Mouse (Mus musculus) limb, embryonic 13.5 days (tissue): ENCODE data around the gene Rab3ip. TPM values are rescaled to one million over a fixed set of nuclear protein-coding genes. Genes with fewer than 3 reads are reported as not detected.
A peak's percentile ranks its signal among the peaks of the same experiment; 100 is the strongest.

Experiments
- ATAC-seq: fragments of 200-750 bp; cut with Nextera tagmentation; 2 replicates; pipeline ENCODE4 v1.8.0; 2017; ENCODE audit warnings: low read depth, moderate number of reproducible peaks, moderate TSS enrichment; ENCODE audit not compliant: low FRiP score
- H3K27ac ChIP-seq: fragments of 300-500 bp; sonication (generic); 2 replicates; pipeline ENCODE4 v1.5.1; 2015; ENCODE audit warnings: inconsistent platforms, mild to moderate bottlenecking, moderate library complexity
- H3K27me3 ChIP-seq: fragments of 300-500 bp; sonication (generic); 2 replicates; pipeline ENCODE4 v1.6.1; 2015; ENCODE audit warnings: mild to moderate bottlenecking, inconsistent platforms
- H3K36me3 ChIP-seq: fragments of 300-500 bp; sonication (generic); 2 replicates; pipeline ENCODE4 v1.6.1; 2015; ENCODE audit warnings: inconsistent platforms, mild to moderate bottlenecking, moderate library complexity
- H3K4me1 ChIP-seq: fragments of 300-500 bp; sonication (generic); 2 replicates; pipeline ENCODE4 v1.6.1; 2015; ENCODE audit warnings: inconsistent platforms
- H3K4me2 ChIP-seq: fragments of 300-500 bp; sonication (generic); replicated peaks from 2 replicates; pipeline ENCODE4 v1.6.1; 2015; ENCODE audit warnings: inconsistent platforms, mild to moderate bottlenecking, moderate library complexity
- H3K4me3 ChIP-seq: fragments of 300-500 bp; sonication (generic); 2 replicates; pipeline ENCODE4 v1.5.1; 2015; ENCODE audit warnings: moderate library complexity, mild to moderate bottlenecking, inconsistent platforms
- H3K9ac ChIP-seq: fragments of 300-500 bp; sonication (generic); 2 replicates; pipeline ENCODE4 v1.6.1; 2015; ENCODE audit warnings: mild to moderate bottlenecking, inconsistent platforms
- H3K9me3 ChIP-seq: fragments of 300-500 bp; sonication (generic); 2 replicates; pipeline ENCODE4 v1.6.1; 2016; ENCODE audit warnings: inconsistent platforms
- WGBS: fragments of 180-500 bp; shearing (Covaris S2); methylation state at CpG from one replicate; pipeline ENCODE4 v1.1.7; 2015; 5-methylcytosine and 5-hydroxymethylcytosine counted together
- polyA plus RNA-seq: library from polyadenylated mRNA; unstranded; fragments of >200 nt; fragmentation: Nextera tagmentation; extraction: Ambion mirVana; gene quantifications from 2 replicates; pipeline ENCODE4 v1.2.1, GENCODE M21; 2015

Gene Rab3ip
- polyA plus RNA-seq, 1 experiment from 2014 or later = 40.4 TPM

DNA sequence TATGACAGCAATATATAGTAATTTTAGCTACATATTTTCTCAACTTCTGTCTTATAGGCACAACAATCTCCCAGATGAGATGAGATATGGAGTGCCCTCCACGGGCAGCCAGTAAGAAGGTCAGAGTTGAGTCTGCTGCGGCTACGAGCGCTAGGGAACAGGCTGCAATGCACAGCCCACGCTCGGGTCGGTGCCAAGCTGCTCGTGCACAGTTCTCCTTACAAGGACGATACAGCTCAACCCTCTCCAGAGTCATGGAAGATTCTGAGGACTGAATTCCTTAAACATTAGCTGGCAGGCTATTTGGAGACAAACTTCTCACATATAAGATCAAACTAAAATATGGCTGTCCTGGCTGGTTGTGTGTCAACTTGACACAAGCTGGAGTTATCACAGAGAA lies 36.0 kb downstream of the Rab3ip start:
- no peaks in the 10 kb centered on the region for H3K9me3 ChIP-seq
- H3K4me2 ChIP-seq = no peak overlapping the region
- no peak overlapping the region for H3K4me3 ChIP-seq
- no peaks in the 10 kb centered on the region for H3K27me3 ChIP-seq
- H3K36me3 ChIP-seq = peaks cover 76% of the 10 kb centered on the region
- no peaks in the 10 kb centered on the region for H3K4me1 ChIP-seq
- H3K9ac ChIP-seq = no peak overlapping the region
- WGBS = 93% methylated on average over 9 of the region's 9 CpGs
- ATAC-seq = no peak
- no peak overlapping the region for H3K27ac ChIP-seq

- H3K9me3 ChIP-seq = no peaks in the 10 kb centered on the region
- no peaks in the 10 kb centered on the region for H3K4me1 ChIP-seq
- ATAC-seq = no peak
- no peak overlapping the region for H3K27ac ChIP-seq
- no peaks in the 10 kb centered on the region for H3K27me3 ChIP-seq
- no peak overlapping the region for H3K4me3 ChIP-seq
- WGBS = 92% methylated on average over 17 of the region's 17 CpGs
- no peak overlapping the region for H3K9ac ChIP-seq
- peaks cover 79% of the 10 kb centered on the region for H3K36me3 ChIP-seq
- no peak overlapping the region for H3K4me2 ChIP-seq
Measured at GRCm38 (mm10) chr10:116913647-116914273, 36.8 kb downstream of the Rab3ip start.

- Histone ChIP-seq H3K4me2 (no peak overlapping the region), H3K4me3 (no peak overlapping the region), H3K27me3 (no peaks in the 10 kb centered on the region), H3K9ac (no peak overlapping the region), H3K9me3 (no peaks in the 10 kb centered on the region), H3K4me1 (no peaks in the 10 kb centered on the region), H3K36me3 (peaks cover 81% of the 10 kb centered on the region), H3K27ac (no peak overlapping the region)
- ATAC-seq = no peak
- 77% methylated on average over 9 of the region's 9 CpGs for WGBS
Measured at GRCm38 (mm10) chr10:116912850-116913249, 37.7 kb downstream of the Rab3ip start.

- ATAC-seq = no peak
- Histone ChIP-seq H3K27ac (no peak overlapping the region), H3K9me3 (no peaks in the 10 kb centered on the region), H3K4me3 (no peak overlapping the region), H3K36me3 (peaks cover 90% of the 10 kb centered on the region), H3K9ac (no peak overlapping the region), H3K27me3 (no peaks in the 10 kb centered on the region), H3K4me2 (no peak overlapping the region), H3K4me1 (no peaks in the 10 kb centered on the region)
- WGBS = 74% methylated on average over 15 of the region's 15 CpGs
Measured at GRCm38 (mm10) chr10:116908901-116909642, 41.5 kb downstream of the Rab3ip start.

GRCm38 (mm10) chr10:116906794-116907193 lies 43.8 kb downstream of the Rab3ip start:
- H3K27ac ChIP-seq = no peak overlapping the region
- no peak overlapping the region for H3K9ac ChIP-seq
- WGBS = 93% methylated on average over 9 of the region's 9 CpGs
- H3K4me2 ChIP-seq = no peak overlapping the region
- H3K27me3 ChIP-seq = no peaks in the 10 kb centered on the region
- H3K4me1 ChIP-seq = no peaks in the 10 kb centered on the region
- H3K9me3 ChIP-seq = no peaks in the 10 kb centered on the region
- H3K36me3 ChIP-seq = peaks cover 70% of the 10 kb centered on the region
- H3K4me3 ChIP-seq = no peak overlapping the region
- no peak for ATAC-seq

- ATAC-seq = peak; percentile 69
- H3K4me1 ChIP-seq = no peaks in the 10 kb centered on the region
Measured at GRCm38 (mm10) chr10:116904503-116904908, 46.1 kb downstream of the Rab3ip start.

DNA sequence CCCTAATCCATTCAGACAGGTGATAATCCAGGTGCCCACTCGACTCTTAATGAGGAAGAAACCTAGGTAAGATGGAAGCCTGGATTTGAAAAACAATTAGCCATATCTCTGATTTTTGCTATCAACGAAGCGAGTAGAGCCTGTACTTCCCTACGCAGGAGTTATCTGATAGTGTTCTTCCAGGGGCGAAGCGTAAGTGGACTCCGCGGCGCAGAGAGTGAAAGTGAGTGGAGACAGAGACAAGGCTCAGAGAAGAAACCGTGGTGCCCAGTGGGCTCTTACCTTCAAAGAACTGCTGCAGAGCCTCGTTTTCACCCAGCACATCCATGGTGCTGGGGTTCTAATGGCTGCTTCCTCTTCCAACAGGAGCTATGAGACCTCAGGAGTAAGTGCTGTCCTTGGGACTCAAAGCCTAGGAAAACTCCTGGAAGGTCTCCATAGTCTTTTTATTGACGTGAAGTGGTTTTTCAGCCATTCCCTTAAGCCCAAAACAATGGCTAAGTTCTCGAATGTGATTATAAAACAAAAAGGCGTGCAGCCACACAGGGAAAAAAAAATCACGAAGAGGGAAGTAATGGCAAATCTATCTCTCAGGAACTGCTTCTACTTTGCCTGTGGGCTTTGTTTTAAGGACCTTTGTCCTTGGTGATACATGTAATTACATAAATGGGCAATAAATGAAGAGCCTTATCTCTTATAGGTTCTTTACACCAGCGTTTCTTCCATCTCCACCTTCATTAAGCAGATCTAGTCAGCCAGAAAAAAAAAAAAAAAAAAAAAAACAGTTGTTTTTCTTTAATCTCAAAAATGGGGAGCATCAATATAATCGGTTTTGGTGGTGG lies 54.0 kb downstream of the Rab3ip start, which contains the start of gene Myrfl:
Myrfl (minus strand) TSS at position 584 of the 842 bp plus-strand sequence.
- Histone ChIP-seq H3K4me3 (no peak within 1 kb of the TSS), H3K9me3 (no peaks in the 10 kb centered on the region), H3K27me3 (no peaks in the 10 kb centered on the region), H3K27ac (peak within 1 kb of the TSS; percentile 55), H3K4me2 (no peak within 1 kb of the TSS), H3K9ac (no peak within 1 kb of the TSS), H3K4me1 (peaks cover 33% of the 10 kb centered on the region), H3K36me3 (no peaks in the 10 kb centered on the region)
- 82% methylated on average over 17 of the region's 17 CpGs for WGBS
- no peak for ATAC-seq

More at GRCm38 (mm10) chr10:116904503-116904908, 46.1 kb downstream of the Rab3ip start:
- peaks cover 48% of the 10 kb centered on the region for H3K36me3 ChIP-seq
- H3K9ac ChIP-seq = no peak overlapping the region
- H3K9me3 ChIP-seq = no peaks in the 10 kb centered on the region
- 87% methylated on average over 10 of the region's 10 CpGs for WGBS
- no peak overlapping the region for H3K4me3 ChIP-seq
- no peak overlapping the region for H3K27ac ChIP-seq
- no peak overlapping the region for H3K4me2 ChIP-seq
- no peaks in the 10 kb centered on the region for H3K27me3 ChIP-seq

DNA sequence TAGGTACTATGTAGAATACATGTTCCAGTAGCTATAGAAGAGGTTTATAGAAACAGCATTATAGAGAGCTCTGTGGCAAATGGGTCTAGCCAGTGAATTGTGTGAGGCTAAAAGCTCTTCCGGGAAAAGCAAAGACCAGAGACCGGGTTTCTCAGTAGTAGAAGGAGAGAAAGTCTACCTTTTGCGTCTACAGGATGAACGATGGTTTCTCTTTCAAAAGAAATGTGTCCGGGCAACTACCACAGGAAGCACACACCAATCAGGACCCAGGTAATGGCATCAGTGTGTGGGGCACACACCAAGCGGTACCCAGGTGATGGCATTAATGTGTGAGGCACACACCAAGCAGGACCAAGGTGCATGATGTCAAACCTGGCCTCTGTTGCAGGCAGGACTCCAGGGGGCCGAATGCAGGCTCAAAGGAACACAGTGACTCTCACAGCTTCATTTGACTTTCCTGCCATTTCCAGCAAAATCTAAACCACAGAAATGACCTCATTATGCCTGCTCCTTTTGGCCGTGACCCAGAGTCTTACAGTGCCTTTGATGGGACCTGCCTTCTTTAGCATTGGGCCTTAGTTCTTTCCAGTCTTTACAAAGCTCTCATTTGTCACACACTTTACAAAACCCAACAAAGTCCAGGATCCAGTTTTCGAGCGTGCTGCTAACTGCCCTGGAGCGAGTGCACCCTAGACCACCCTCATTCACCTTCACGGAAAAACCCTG lies 55.3 kb downstream of the Rab3ip start:
- Histone ChIP-seq H3K4me3 (no peak overlapping the region), H3K9me3 (no peaks in the 10 kb centered on the region), H3K36me3 (no peaks in the 10 kb centered on the region), H3K4me2 (0 out of 2 replicates have a peak overlapping the region, but pooled peaks have one; percentile 11), H3K4me1 (peaks cover 43% of the 10 kb centered on the region), H3K9ac (no peak overlapping the region), H3K27ac (no peak overlapping the region; the same call in 1 of the 2 replicates), H3K27me3 (no peaks in the 10 kb centered on the region)
- ATAC-seq = peak; percentile 51
- WGBS = 58% methylated on average over 12 of the region's 12 CpGs

- 46% methylated on average over 6 of the region's 6 CpGs for WGBS
- H3K4me1 ChIP-seq = peaks cover 43% of the 10 kb centered on the region
- ATAC-seq = no peak
- no peaks in the 10 kb centered on the region for H3K9me3 ChIP-seq
- H3K27ac ChIP-seq = no peak overlapping the region
- H3K27me3 ChIP-seq = no peaks in the 10 kb centered on the region
- no peak overlapping the region for H3K9ac ChIP-seq
- no peak overlapping the region for H3K4me3 ChIP-seq
- no peak overlapping the region for H3K4me2 ChIP-seq
- H3K36me3 ChIP-seq = no peaks in the 10 kb centered on the region
Measured at GRCm38 (mm10) chr10:116894540-116894939, 56.0 kb downstream of the Rab3ip start.

GRCm38 (mm10) chr10:116893753-116894152 lies 56.8 kb downstream of the Rab3ip start:
- Histone ChIP-seq H3K27ac (no peak overlapping the region), H3K27me3 (no peaks in the 10 kb centered on the region), H3K36me3 (no peaks in the 10 kb centered on the region), H3K4me2 (no peak overlapping the region), H3K4me3 (no peak overlapping the region), H3K9ac (no peak overlapping the region), H3K4me1 (peaks cover 43% of the 10 kb centered on the region), H3K9me3 (no peaks in the 10 kb centered on the region)
- WGBS = 19% methylated on average over 3 of the region's 3 CpGs
- ATAC-seq = no peak

DNA sequence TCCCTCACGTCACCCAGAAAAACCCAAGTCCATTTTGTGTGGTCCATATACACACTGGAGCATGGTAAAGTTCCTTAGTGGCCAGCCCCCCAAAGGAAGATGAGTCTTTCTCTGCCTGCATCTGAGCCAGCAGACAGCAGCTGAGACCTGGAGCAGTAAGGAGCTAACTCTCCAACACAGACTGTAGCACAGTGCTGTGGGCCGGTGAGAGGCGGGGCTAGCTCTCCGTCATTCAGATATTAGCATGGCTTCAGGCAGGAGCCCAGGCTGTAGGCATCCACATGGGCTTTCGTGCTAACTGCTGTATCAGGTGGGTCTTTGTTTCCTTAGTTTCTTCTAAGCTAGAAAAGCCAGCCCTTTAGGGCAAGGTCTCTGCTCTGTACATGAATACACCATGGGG lies 60.0 kb downstream of the Rab3ip start:
- 43% methylated on average over 5 of the region's 5 CpGs for WGBS
- no peak overlapping the region for H3K9ac ChIP-seq
- ATAC-seq = peak; percentile 59; the same call in 1 of the 2 replicates

More for the DNA sequence above, 60.0 kb downstream of the Rab3ip start:
- peaks cover 38% of the 10 kb centered on the region for H3K4me1 ChIP-seq
- H3K4me3 ChIP-seq = no peak overlapping the region
- H3K27ac ChIP-seq = no peak overlapping the region
- H3K27me3 ChIP-seq = no peaks in the 10 kb centered on the region
- H3K36me3 ChIP-seq = no peaks in the 10 kb centered on the region
- no peaks in the 10 kb centered on the region; the same call in 1 of the 2 replicates for H3K9me3 ChIP-seq
- H3K4me2 ChIP-seq = no peak overlapping the region
